Mouse (Mus musculus) cortical plate, adult 2 months (tissue): Measurements from ENCODE around the gene Lrrc72. TPM values are rescaled to one million over a fixed set of nuclear protein-coding genes. Genes with fewer than 3 reads are reported as not detected.

Source experiments
- H3K27ac ChIP-seq: fragments of 200-500 bp; 2 replicates; pipeline ENCODE4 v1.5.1; 2012; ENCODE audit warnings: low read length, control low read depth, inconsistent platforms; ENCODE audit not compliant: insufficient read depth
- H3K4me1 ChIP-seq: fragments of 200-500 bp; 2 replicates; pipeline ENCODE4 v1.6.1; 2011; ENCODE audit warnings: low read length; ENCODE audit not compliant: control insufficient read depth, insufficient read depth
- H3K4me3 ChIP-seq: fragments of 200-500 bp; 2 replicates; pipeline ENCODE4 v1.5.1; 2011; ENCODE audit warnings: mild to moderate bottlenecking, low read length, control low read depth; ENCODE audit not compliant: insufficient read depth
- CTCF ChIP-seq: fragments of 200-500 bp; IDR thresholded peaks from 2 replicates; pipeline ENCODE4 v1.5.1; 2011; ENCODE audit warnings: mild to moderate bottlenecking, control low read depth, low read length; ENCODE audit not compliant: insufficient read depth; ENCODE audit errors: extremely low read depth
- POLR2A ChIP-seq: fragments of 200-500 bp; IDR thresholded peaks from 2 replicates; pipeline ENCODE4 v1.6.1; 2011; ENCODE audit warnings: mild to moderate bottlenecking, low read length, control low read depth; ENCODE audit not compliant: insufficient read depth; ENCODE audit errors: extremely low read depth
- polyA plus RNA-seq: library from polyadenylated mRNA; depleted of rRNA; stranded (reverse); fragments of >200 nt; gene quantifications from 2 replicates; pipeline ENCODE4 v1.2.3, GENCODE M21; 2012; rRNA removed

The Lrrc72 gene
- polyA plus RNA-seq, 1 experiment, result not detected

DNA sequence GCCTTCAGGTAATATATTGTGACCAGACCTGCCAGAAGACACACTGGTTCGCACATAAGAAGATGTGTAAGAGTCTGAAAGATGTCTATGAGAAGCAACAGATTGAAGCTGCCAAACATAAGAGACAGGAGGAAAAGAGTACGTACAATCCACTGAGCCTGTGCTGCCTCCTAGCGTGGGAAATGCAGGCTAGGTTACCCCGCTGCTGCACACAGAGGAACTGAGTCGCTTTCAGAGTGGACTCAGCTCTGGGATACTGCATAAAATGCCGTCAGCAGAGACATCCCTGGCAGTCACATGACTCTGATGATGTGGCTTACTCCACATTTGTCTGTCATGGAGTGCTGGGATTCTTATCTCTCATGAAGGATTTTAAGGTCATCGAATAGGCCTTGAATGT, 58.2 kb downstream of the Lrrc72 start:
- Histone ChIP-seq H3K27ac (no peak overlapping the region), H3K4me1 (no peaks in the 10 kb centered on the region), H3K4me3 (no peak overlapping the region)
- no peak for TF ChIP-seq CTCF
- no peak for TF ChIP-seq POLR2A

DNA sequence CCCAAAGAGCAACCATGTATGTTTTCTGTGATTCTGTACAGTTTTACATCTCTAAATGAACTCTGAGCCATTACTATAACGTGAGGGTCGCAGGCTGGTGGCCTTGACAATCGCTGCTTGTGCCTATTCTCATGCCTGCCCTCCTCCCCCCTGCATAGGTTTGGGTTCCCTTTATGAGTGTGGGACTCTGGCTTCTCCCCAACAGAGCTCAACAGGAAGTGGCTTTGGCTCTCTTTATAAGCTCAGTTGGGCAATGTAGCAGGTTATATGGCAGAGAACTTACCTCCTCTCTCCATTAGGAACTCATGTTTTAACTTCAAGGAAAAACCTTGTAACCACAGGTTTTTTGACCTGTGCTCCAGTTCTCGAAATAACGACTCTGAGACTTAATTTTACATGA, 62.9 kb downstream of the Lrrc72 start:
- no peak overlapping the region for H3K4me3 ChIP-seq
- no peaks in the 10 kb centered on the region for H3K4me1 ChIP-seq
- H3K27ac ChIP-seq, result no peak overlapping the region
- no peak for TF ChIP-seq CTCF
- TF ChIP-seq POLR2A, result no peak

DNA sequence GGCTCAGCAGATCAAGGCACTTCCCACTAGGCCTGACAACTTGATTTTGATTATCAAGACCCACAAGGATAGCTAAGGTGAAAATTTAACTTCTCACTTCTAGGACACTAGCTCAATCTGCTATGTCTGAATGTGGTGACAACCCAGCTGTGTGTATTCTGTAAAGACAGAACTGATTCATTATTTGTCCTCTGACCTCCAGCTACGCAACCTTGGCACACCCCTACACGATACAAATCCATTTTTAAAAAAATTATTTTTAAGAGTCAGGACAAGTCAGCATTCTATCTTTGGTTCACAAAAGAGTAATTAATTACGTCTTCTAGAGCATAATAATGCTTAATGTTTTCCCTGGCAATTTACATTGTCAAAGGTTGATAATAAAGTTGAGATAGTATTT, 63.6 kb downstream of the Lrrc72 start:
- TF ChIP-seq CTCF (no peak), POLR2A (no peak)
- H3K27ac ChIP-seq, result no peak overlapping the region
- no peak overlapping the region for H3K4me3 ChIP-seq
- no peaks in the 10 kb centered on the region for H3K4me1 ChIP-seq

- TF ChIP-seq POLR2A (no peak), CTCF (no peak)
- H3K4me1 ChIP-seq, result peaks cover 2% of the 10 kb centered on the region; the same call in 1 of the 2 replicates
- no peak overlapping the region for H3K4me3 ChIP-seq
- H3K27ac ChIP-seq, result no peak overlapping the region
Observed at GRCm38 (mm10) chr12:36187081-36187480, 66.1 kb downstream of the Lrrc72 start.

DNA sequence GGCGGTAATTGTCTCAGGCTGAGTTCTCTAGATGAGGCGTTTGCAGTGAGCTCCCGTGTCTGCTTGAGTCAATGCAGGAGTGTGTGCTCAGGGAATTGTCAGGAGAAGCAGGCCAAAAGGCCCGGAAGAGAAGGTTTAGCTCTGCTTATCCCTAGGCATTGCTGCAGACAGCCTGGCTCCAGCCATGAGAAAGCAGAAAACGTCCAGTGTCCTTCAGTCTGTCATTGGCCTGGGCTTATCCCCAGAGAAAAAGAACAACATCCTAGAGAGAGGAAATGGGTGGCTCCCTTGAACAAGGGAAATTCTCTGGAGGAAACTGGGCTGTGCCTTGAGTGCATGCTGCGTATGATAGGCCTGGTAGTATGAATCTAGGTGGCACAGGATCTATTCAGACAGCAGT, 70.6 kb downstream of the Lrrc72 start:
- Histone ChIP-seq H3K4me1 (peaks cover 2% of the 10 kb centered on the region; the same call in 1 of the 2 replicates), H3K4me3 (no peak overlapping the region), H3K27ac (0 out of 2 replicates have a peak overlapping the region, but pooled peaks have one; percentile 22)
- no peak for TF ChIP-seq POLR2A
- no peak for TF ChIP-seq CTCF

DNA sequence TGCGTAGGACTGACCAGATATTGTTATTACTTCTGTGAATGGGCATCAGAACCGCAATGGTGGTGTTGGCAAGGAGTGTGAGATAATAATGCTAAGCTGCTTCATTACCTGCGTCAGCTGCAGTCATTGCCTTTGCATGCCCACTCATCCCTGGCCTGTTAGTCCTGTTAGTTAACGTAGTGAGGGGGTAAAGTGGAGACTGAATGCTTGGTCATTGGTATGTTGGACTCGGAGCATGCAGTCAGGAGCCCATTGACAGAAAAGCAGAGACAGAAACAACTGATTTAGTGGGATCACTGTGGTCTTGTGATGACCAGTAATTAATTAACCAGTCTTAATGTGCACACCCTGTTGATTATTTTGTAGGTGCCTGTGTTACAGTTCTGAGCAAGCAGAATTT, 76.0 kb downstream of the Lrrc72 start:
- H3K4me3 ChIP-seq, result no peak overlapping the region

DNA sequence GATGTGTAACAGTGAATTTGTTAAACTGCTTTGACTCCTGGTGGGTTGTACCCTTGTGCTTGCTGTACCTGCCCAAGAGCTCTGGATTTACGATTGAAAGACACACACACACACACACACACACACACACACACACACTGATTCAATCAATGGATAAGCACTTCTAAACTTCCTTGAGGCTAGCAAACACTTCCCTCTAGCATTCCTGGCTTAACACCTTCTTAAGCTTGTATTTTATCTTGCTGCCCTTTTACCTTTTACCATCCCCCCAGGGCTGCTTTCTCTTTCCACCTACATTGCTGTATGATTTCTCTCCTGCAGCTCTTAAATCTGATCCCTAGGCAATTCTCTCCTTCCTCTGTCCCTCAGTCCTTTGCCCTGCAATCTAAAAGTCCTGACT, 87.9 kb downstream of the Lrrc72 start:
- Histone ChIP-seq H3K4me1 (no peaks in the 10 kb centered on the region), H3K27ac (no peak overlapping the region), H3K4me3 (no peak overlapping the region)
- TF ChIP-seq POLR2A, result no peak
- no peak for TF ChIP-seq CTCF

More for the DNA sequence above, 76.0 kb downstream of the Lrrc72 start:
- no peak for TF ChIP-seq CTCF
- H3K4me1 ChIP-seq, result no peaks in the 10 kb centered on the region
- no peak overlapping the region for H3K27ac ChIP-seq

GRCm38 (mm10) chr12:36164126-36164791, 88.9 kb downstream of the Lrrc72 start:
- H3K4me1 ChIP-seq, result no peaks in the 10 kb centered on the region
- H3K4me3 ChIP-seq, result no peak overlapping the region
- H3K27ac ChIP-seq, result no peak overlapping the region
- TF ChIP-seq POLR2A, result no peak
- no peak for TF ChIP-seq CTCF

Other genes with a start within 250 kb of the Lrrc72 start
- gene Tspan13, start 210.9 kb downstream of the Lrrc72 start, polyA plus RNA-seq, result 168 and 176 TPM in 2 replicates
- 43.1 and 43.5 TPM in 2 replicates for gene Ankmy2, start 96.3 kb downstream of the Lrrc72 start, polyA plus RNA-seq
- 37.2 and 39.3 TPM in 2 replicates for gene Bzw2, start 95.3 kb downstream of the Lrrc72 start, polyA plus RNA-seq
- gene Sostdc1, start 60.7 kb upstream of the Lrrc72 start, polyA plus RNA-seq, result 0.63 and 0.83 TPM in 2 replicates
- 4.8 and 5.2 TPM in 2 replicates for gene Ispd, start 128.1 kb upstream of the Lrrc72 start, polyA plus RNA-seq
- 1.0 and 1.1 TPM in 2 replicates for gene D630036H23Rik, start 128.8 kb upstream of the Lrrc72 start, polyA plus RNA-seq